In genomic region chr1:40435936-40436335, GRCm38 (mm10) we compare ENCODE assay signal across 31 mouse cellular contexts. TPM values are rescaled to one million over a fixed set of nuclear protein-coding genes. Genes with fewer than 3 reads are reported as not detected.
A peak's percentile ranks its signal among the peaks of the same experiment; 100 is the strongest.
DNase-seq lines count a peak whose midpoint lies in the region; ATAC-seq and TF ChIP-seq lines count a peak whose summit lies in the region.
"Had no signal": no experiment of that assay in that cellular context is flagged by ENCODE, and none has a peak within 500 bp of the region (broad histone marks: within the 10 kb centered on the region; RNA-seq: fewer than 3 reads in every experiment).

No protein-coding gene starts in this region.

- no peaks in the 10 kb centered on the region for H3K27me3 ChIP-seq in C2C12 (ENCODE audit: control insufficient read depth, insufficient read depth, insufficient read length)
- no peaks in the 10 kb centered on the region for H3K27me3 ChIP-seq in limb, embryonic 13.5 days
- H3K27me3 ChIP-seq: embryonic facial prominence, embryonic 13.5 days; forebrain, embryonic 12.5 days; heart, embryonic 12.5 days; kidney, embryonic 15.5 days; midbrain, embryonic 15.5 days; neural tube, embryonic 12.5 days had no signal

- H3K79me3 ChIP-seq in C2C12 (ENCODE audit: low read depth) = no peaks in the 10 kb centered on the region

- H3ac ChIP-seq in C2C12 (ENCODE audit: control insufficient read depth, insufficient read length, low read depth) = no peak overlapping the region

- H3K4me1 ChIP-seq in embryonic fibroblast, embryonic 13.5 days (ENCODE audit: control insufficient read depth, insufficient read depth, low read length) = peaks cover 22% of the 10 kb centered on the region
- H3K4me1 ChIP-seq in limb, embryonic 13.5 days = no peaks in the 10 kb centered on the region
- H3K4me1 ChIP-seq: forebrain, embryonic 12.5 days; heart, embryonic 12.5 days; kidney, embryonic 15.5 days; midbrain, embryonic 15.5 days; neural tube, embryonic 12.5 days had no signal

- peak; percentile 67; the same call in 1 of the 2 replicates for ATAC-seq in limb, embryonic 13.5 days (ENCODE audit: low FRiP score, low read depth)
- ATAC-seq: hindbrain, postnatal 0 days; intestine, postnatal 0 days; midbrain, embryonic 15.5 days had no signal

- no peaks in the 10 kb centered on the region for H3K36me3 ChIP-seq in C2C12 (ENCODE audit: control insufficient read depth, insufficient read depth)
- H3K36me3 ChIP-seq in limb, embryonic 13.5 days = no peaks in the 10 kb centered on the region
- H3K36me3 ChIP-seq: embryonic facial prominence, embryonic 13.5 days; forebrain, embryonic 12.5 days; heart, embryonic 12.5 days; kidney, embryonic 15.5 days; midbrain, embryonic 15.5 days; neural tube, embryonic 12.5 days had no signal

- WGBS in limb, embryonic 13.5 days = 21% methylated on average over 3 of the region's 3 CpGs

- peak overlapping the region; percentile 96 for H3K27ac ChIP-seq in embryonic fibroblast, embryonic 13.5 days (ENCODE audit: insufficient read depth, low read length)
- H3K27ac ChIP-seq in limb, embryonic 13.5 days = no peak overlapping the region
- no peak overlapping the region for H3K27ac ChIP-seq in layer of hippocampus, adult 2 months
- H3K27ac ChIP-seq: embryonic facial prominence, embryonic 13.5 days; forebrain, embryonic 12.5 days; gastrocnemius, adult 2 months; hindbrain, postnatal 0 days; kidney, embryonic 15.5 days; midbrain, embryonic 15.5 days; neural tube, embryonic 12.5 days had no signal

- TF ChIP-seq POLR2A in embryonic fibroblast, embryonic 13.5 days (IDR thresholded peaks at IDR 0.05; ENCODE audit: low read depth, low read length) = no peak

- DNase-seq in embryo, embryonic 11 days = peak; percentile 45
- DNase-seq in layer of hippocampus, adult 2 months (ENCODE audit: low spot score in 2 of 2) = no peak
- no peak for DNase-seq in spleen, postnatal 4 days (ENCODE audit: low spot score in 2 of 2)
- DNase-seq in adrenal gland, adult 18-20 months (ENCODE audit: low spot score in 2 of 2) = no peak
- DNase-seq: adrenal gland, adult 2 months; cerebellum, adult 18-20 months; cerebellum, postnatal 14 days; gastrocnemius, adult 2 months; heart, adult 11 months; heart, postnatal 10 days; kidney, postnatal 4 days; layer of hippocampus, adult 9-11 months; lung, postnatal 4 days; right cerebral cortex, postnatal 25 days; spleen, adult 18-20 months; thymus, postnatal 25 days had no signal

- no peak overlapping the region for H3K4me3 ChIP-seq in C2C12 (ENCODE audit: insufficient read depth, poor library complexity, severe bottlenecking)
- H3K4me3 ChIP-seq in embryonic fibroblast, embryonic 13.5 days (ENCODE audit: insufficient read depth, low read length) = no peak overlapping the region
- H3K4me3 ChIP-seq in limb, embryonic 13.5 days = no peak overlapping the region
- no peak overlapping the region for H3K4me3 ChIP-seq in layer of hippocampus, adult 2 months
- H3K4me3 ChIP-seq: embryonic facial prominence, embryonic 13.5 days; forebrain, embryonic 12.5 days; gastrocnemius, adult 2 months; heart, embryonic 12.5 days; kidney, embryonic 15.5 days; midbrain, embryonic 15.5 days; neural tube, embryonic 12.5 days had no signal

- TF ChIP-seq CTCF in C2C12 (IDR thresholded peaks at IDR 0.05; ENCODE audit: control insufficient read depth, insufficient read depth, insufficient read length) = no peak
- TF ChIP-seq CTCF in embryonic fibroblast, embryonic 13.5 days (IDR thresholded peaks at IDR 0.05; ENCODE audit: borderline replicate concordance, insufficient read depth, low read length) = no peak
- TF ChIP-seq CTCF in layer of hippocampus, adult 2 months (conservative IDR thresholded peaks at IDR 0.05) = no peak

- no peaks in the 10 kb centered on the region for H3K9me3 ChIP-seq in limb, embryonic 13.5 days
- H3K9me3 ChIP-seq: embryonic facial prominence, embryonic 13.5 days; forebrain, embryonic 12.5 days; heart, embryonic 12.5 days; kidney, embryonic 15.5 days; midbrain, embryonic 15.5 days; neural tube, embryonic 12.5 days had no signal

- H3K79me2 ChIP-seq in C2C12 (ENCODE audit: control insufficient read depth, insufficient read depth) = no peaks in the 10 kb centered on the region

- H3K4me2 ChIP-seq in limb, embryonic 13.5 days (replicated peaks) = no peak overlapping the region
- H3K4me2 ChIP-seq: embryonic facial prominence, embryonic 13.5 days; forebrain, embryonic 12.5 days; heart, embryonic 12.5 days; kidney, embryonic 15.5 days; midbrain, embryonic 15.5 days; neural tube, embryonic 12.5 days had no signal

- no peak overlapping the region for H3K9ac ChIP-seq in limb, embryonic 13.5 days
- H3K9ac ChIP-seq: embryonic facial prominence, embryonic 13.5 days; forebrain, embryonic 12.5 days; heart, embryonic 12.5 days; kidney, embryonic 15.5 days; midbrain, embryonic 15.5 days; neural tube, embryonic 12.5 days had no signal

TF ChIP-seq in C2C12, 6 proteins besides CTCF, POLR2A, EP300 and RAD21:
- TF ChIP-seq CEBPB (IDR thresholded peaks at IDR 0.05; ENCODE audit: low read depth) = peak; percentile 23
- no peak for TF ChIP-seq MAX (IDR thresholded peaks at IDR 0.05)
- no peak for TF ChIP-seq MYOD1 (IDR thresholded peaks at IDR 0.05; ENCODE audit: control insufficient read depth, insufficient read length, low read depth)
- TF ChIP-seq MYOG (IDR thresholded peaks at IDR 0.05; ENCODE audit: control insufficient read depth, extremely low read depth, insufficient read length) = no peak
- TF ChIP-seq USF1 (IDR thresholded peaks at IDR 0.05; ENCODE audit: low read depth) = no peak
- no peak for TF ChIP-seq FOSL1 (IDR thresholded peaks at IDR 0.05; ENCODE audit: insufficient read depth, low read length, poor library complexity, severe bottlenecking)

RNA-seq across cellular contexts. Expression of gene Il1rl1, which starts 6.6 kb away (rescaled TPM):
- polyA plus RNA-seq in C2C12 (2012; fragmentation: generic; extraction: Trizol) = 0.13 TPM
- polyA plus RNA-seq in embryonic fibroblast, embryonic 13.5 days (2011; ENCODE audit: insufficient read length, low read depth, missing spikeins) = 413 and 663 TPM in 2 replicates
- 1.1 and 1.4 TPM in 2 replicates for polyA plus RNA-seq in limb, embryonic 13.5 days (2015; fragmentation: Nextera tagmentation; extraction: Ambion mirVana)
- total RNA-seq in layer of hippocampus, adult 2 months (2021) = under 1 TPM in 1 of 2 experiments, not detected in 1; 0.10 TPM
- 1 to 10 TPM in 1 of 2 experiments, under 1 TPM in 1; 0.40 to 1.1 TPM for total RNA-seq in adrenal gland, adult 18-20 months (2021)
- polyA plus RNA-seq: forebrain, embryonic 12.5 days; liver, adult 2 months had no signal

RNA-seq across cellular contexts. Expression of gene Il18r1, which starts 29.4 kb away (rescaled TPM):
- polyA plus RNA-seq in C2C12 (2012; fragmentation: generic; extraction: Trizol) = not detected
- not detected in 2 replicates for polyA plus RNA-seq in embryonic fibroblast, embryonic 13.5 days (2011; ENCODE audit: insufficient read length, low read depth, missing spikeins)
- 0.10 and 0.14 TPM in 2 replicates for polyA plus RNA-seq in limb, embryonic 13.5 days (2015; fragmentation: Nextera tagmentation; extraction: Ambion mirVana)
- not detected for total RNA-seq in layer of hippocampus, adult 2 months (2021)
- total RNA-seq in adrenal gland, adult 18-20 months (2021) = under 1 TPM; 0.07 to 0.54 TPM
- total RNA-seq: hindbrain, postnatal 0 days; left cerebral cortex, adult 18-20 months; left cerebral cortex, postnatal 25 days had no signal
- polyA plus RNA-seq: embryonic facial prominence, embryonic 13.5 days; forebrain, embryonic 12.5 days; heart, embryonic 12.5 days; hindbrain, embryonic 11.5 days; hindbrain, postnatal 0 days; midbrain, embryonic 15.5 days; neural tube, embryonic 12.5 days had no signal

Comparison
In these comparisons a context has a peak if more than half of its experiments do, and no peak if none do; other contexts are left out.
1. RNA of gene Il1rl1, which starts 6.6 kb away (polyA plus RNA-seq): 413 to 663 TPM in embryonic fibroblast, embryonic 13.5 days; 1.1 to 1.4 TPM in limb, embryonic 13.5 days and 0.13 TPM in C2C12 (single experiment); every median in the first group is over 100 times any median in the second.